Mouse (Mus musculus) G1E (cell line): ENCODE data around the gene Ttll6. TPM values are rescaled to one million over a fixed set of nuclear protein-coding genes. Genes with fewer than 3 reads are reported as not detected.

Source experiments
- ATAC-seq: 2 replicates; pipeline ENCODE4 v1.8.0; 2016; ENCODE audit warnings: mild to moderate bottlenecking; ENCODE audit not compliant: insufficient number of reproducible peaks, poor library complexity, low FRiP score, severe bottlenecking; ENCODE audit errors: extremely low read depth
- DNase-seq: peaks from one replicate; pipeline ENCODE4 v3.0.0; 2012; ENCODE audit warnings: low spot score
- H3K27me3 ChIP-seq: 2 replicates; pipeline ENCODE4 v1.6.1; 2012; ENCODE audit warnings: mild to moderate bottlenecking, low read length, inconsistent platforms; ENCODE audit not compliant: insufficient read depth
- H3K36me3 ChIP-seq: replicated peaks from 2 replicates; pipeline ENCODE3; 2012; ENCODE audit warnings: mild to moderate bottlenecking, inconsistent platforms
- H3K4me1 ChIP-seq: 2 replicates; pipeline ENCODE4 v1.6.1; 2012; ENCODE audit warnings: low read depth, low read length, inconsistent platforms, mixed read lengths; ENCODE audit not compliant: insufficient read depth
- H3K4me3 ChIP-seq: 2 replicates; pipeline ENCODE4 v1.5.1; 2012; ENCODE audit warnings: low read depth, mild to moderate bottlenecking, inconsistent platforms, low read length, moderate library complexity, mixed read lengths
- H3K9me3 ChIP-seq: replicated peaks from 2 replicates; pipeline ENCODE4 v1.6.1; 2012; ENCODE audit warnings: inconsistent platforms
- CTCF ChIP-seq: IDR thresholded peaks from 2 replicates; pipeline ENCODE4 v1.5.1; 2012; ENCODE audit warnings: low read depth, low read length, inconsistent platforms, mixed read lengths
- GATA1 ChIP-seq: IDR thresholded peaks from 2 replicates; pipeline ENCODE4 v1.6.1; 2012; ENCODE audit warnings: borderline replicate concordance, low read length, inconsistent platforms, mixed read lengths
- GATA2 ChIP-seq: IDR thresholded peaks from 2 replicates; pipeline ENCODE4 v1.6.1; 2012; ENCODE audit warnings: low read depth, low read length, inconsistent platforms, borderline replicate concordance
- POLR2AphosphoS5 ChIP-seq: IDR thresholded peaks from 2 replicates; pipeline ENCODE4 v1.6.1; 2012; ENCODE audit warnings: low read depth, low read length, inconsistent platforms; ENCODE audit not compliant: insufficient replicate concordance
- TAL1 ChIP-seq: conservative IDR thresholded peaks from 2 replicates; pipeline ENCODE4 v1.6.1; 2012; ENCODE audit warnings: low read depth, low read length, inconsistent platforms, mixed read lengths
- polyA plus RNA-seq: library from polyadenylated mRNA; stranded (reverse); fragments of >175 nt; gene quantifications from 2 replicates; pipeline ENCODE4 v1.2.3, GENCODE M21; 2012
- total RNA-seq, 2 experiments: library from RNA; stranded (forward) in 1 of 2; stranded (reverse) in 1 of 2; fragments of 200-1000 nt in 1 of 2; fragments of >200 nt in 1 of 2; fragmentation: Nextera tagmentation in 1 of 2; gene quantifications; 2 replicates each; pipeline ENCODE4 v1.2.3; 2014 to 2017

Gene Ttll6
- total and polyA plus RNA-seq, 3 experiments = not detected

DNA sequence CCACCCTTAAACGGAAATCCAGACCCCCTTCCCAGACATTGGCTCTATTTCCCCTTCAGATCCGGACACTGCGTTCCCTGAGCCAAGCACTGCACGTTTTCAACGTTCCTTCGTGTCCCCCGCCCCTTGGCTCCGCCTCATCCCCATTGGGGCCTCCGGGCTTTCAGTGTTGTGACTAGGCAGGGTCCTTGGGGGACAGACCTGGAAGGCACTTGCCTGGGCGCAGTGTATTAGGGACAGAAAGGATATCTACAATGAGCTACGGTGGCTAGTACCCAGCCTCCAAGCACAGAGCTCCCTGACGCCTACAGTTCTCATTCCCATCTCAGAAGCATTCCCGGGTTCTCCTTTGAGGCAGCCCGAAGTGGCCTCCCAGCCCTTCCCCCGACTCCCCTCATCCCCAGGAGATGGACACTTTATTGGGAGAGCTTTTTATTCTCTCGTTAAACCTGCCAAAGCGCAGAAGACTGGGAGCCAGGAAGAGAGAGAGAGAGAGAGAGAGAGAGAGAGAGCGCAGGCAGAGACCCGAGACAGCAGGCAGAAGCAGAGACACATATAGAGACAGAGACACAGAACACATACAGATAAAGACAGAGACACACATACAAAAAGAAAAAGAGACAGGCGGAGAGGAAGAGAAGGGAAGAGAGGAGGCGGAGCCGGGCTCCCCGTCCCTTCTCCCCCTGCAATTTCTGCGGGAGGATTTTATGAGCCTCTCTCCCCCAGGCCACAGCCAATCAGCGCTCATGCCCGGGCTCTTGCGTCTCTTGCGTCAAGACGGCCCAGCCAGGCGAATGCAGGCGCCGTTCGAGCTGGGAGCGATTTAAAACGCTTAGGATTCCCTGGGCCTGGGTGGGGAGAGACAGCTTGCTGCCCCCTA, 60.2 kb downstream of the Ttll6 start, which contains the start of gene Hoxb13:
Gene Hoxb13 (plus strand): TSS at position 796 of the 880 bp plus-strand sequence.
- DNase-seq (peak; percentile 95), ATAC-seq (peak; percentile 74)
- H3K27me3 ChIP-seq = peaks cover 21% of the 10 kb centered on the region

DNA sequence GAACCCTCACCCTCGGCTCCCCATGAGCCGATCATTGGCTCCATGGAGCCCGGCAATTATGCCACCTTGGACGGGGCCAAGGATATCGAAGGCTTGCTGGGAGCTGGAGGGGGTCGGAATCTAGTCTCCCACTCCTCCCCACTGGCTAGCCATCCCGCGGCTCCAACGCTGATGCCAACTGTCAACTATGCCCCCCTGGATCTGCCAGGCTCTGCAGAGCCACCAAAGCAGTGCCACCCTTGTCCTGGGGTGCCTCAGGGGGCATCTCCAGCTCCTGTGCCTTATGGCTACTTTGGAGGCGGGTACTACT, 60.8 kb downstream of the Ttll6 start:
- H3K4me1 ChIP-seq = peaks cover 71% of the 10 kb centered on the region

More for the DNA sequence above, 60.2 kb downstream of the Ttll6 start, which contains the start of gene Hoxb13:
- no peak for TF ChIP-seq GATA2
- no peak for TF ChIP-seq GATA1
- no peak for TF ChIP-seq CTCF
- no peak for TF ChIP-seq POLR2AphosphoS5
- TF ChIP-seq TAL1 = no peak
- H3K4me3 ChIP-seq = peak within 1 kb of the TSS; percentile 76
- H3K36me3 ChIP-seq = peaks cover 28% of the 10 kb centered on the region
- H3K9me3 ChIP-seq = no peaks in the 10 kb centered on the region
- H3K4me1 ChIP-seq = peaks cover 71% of the 10 kb centered on the region

DNA sequence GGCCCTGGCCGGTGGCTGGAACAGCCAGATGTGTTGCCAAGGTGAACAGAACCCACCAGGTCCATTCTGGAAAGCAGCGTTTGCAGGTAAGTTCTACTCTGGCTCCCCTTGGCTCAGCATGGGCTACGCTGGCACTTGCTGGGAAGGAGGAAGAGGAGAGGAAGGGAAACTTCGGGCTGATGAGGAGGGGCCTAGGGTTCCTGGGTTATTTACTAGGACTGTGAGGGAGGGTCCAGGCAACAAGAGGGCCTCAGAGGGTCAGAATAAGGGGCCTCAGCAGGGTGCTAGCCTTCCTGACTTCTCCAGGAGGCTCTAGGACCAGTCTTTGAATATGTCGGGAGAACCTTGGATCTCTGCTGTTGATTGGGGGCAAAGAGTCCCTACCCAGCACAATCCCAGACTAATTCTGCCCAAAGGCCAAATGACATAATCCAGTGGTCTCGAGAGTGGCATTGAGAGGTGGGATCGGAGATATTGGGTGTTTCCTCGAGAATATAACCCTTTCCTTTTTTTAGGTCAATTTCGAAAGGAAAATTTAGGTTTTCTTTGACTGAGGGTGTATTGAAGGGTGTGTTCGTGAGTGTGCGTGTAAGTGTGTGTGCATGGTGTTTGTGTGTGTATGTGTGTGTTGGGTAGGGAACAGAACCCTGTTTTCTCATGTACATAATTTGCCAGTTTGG, 61.5 kb downstream of the Ttll6 start:
- TF ChIP-seq GATA2 (no peak), POLR2AphosphoS5 (no peak), TAL1 (no peak), CTCF (no peak), GATA1 (no peak)
- H3K4me1 ChIP-seq = peaks cover 68% of the 10 kb centered on the region
- peaks cover 10% of the 10 kb centered on the region for H3K27me3 ChIP-seq
- no peaks in the 10 kb centered on the region for H3K9me3 ChIP-seq
- ATAC-seq (no peak), DNase-seq (no peak)
- peak overlapping the region; percentile 76 for H3K4me3 ChIP-seq
- H3K36me3 ChIP-seq = peaks cover 28% of the 10 kb centered on the region

More for the DNA sequence above, 60.8 kb downstream of the Ttll6 start:
- no peak for DNase-seq
- H3K36me3 ChIP-seq = peaks cover 28% of the 10 kb centered on the region
- peaks cover 15% of the 10 kb centered on the region for H3K27me3 ChIP-seq
- no peak for TF ChIP-seq POLR2AphosphoS5
- TF ChIP-seq GATA2 = no peak
- no peak for TF ChIP-seq TAL1
- TF ChIP-seq GATA1 = no peak
- TF ChIP-seq CTCF = no peak
- H3K9me3 ChIP-seq = no peaks in the 10 kb centered on the region
- H3K4me3 ChIP-seq = peak overlapping the region; percentile 76
- ATAC-seq = no peak

DNA sequence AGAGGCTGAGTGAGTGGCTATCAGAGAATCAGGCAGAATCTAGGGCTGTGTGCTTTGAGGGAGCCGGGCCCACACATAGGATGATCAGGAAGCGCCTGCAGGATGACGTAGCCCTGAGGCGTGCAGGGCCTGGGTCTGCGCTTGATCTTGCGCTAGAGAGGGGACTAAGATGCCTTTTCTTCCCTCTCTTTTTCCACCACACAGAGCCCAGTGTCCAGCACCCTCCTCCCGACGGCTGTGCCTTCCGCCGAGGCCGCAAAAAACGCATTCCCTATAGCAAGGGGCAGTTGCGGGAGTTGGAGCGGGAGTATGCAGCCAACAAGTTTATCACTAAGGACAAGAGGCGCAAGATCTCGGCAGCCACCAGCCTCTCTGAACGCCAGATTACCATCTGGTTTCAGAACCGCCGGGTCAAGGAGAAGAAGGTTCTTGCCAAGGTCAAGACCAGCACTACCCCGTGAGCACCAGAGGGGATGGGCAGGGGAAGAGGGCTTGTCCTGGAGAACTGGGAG, 62.2 kb downstream of the Ttll6 start:
- ATAC-seq = no peak
- peak overlapping the region; percentile 76 for H3K4me3 ChIP-seq
- peaks cover 3% of the 10 kb centered on the region; the same call in 1 of the 2 replicates for H3K27me3 ChIP-seq

DNA sequence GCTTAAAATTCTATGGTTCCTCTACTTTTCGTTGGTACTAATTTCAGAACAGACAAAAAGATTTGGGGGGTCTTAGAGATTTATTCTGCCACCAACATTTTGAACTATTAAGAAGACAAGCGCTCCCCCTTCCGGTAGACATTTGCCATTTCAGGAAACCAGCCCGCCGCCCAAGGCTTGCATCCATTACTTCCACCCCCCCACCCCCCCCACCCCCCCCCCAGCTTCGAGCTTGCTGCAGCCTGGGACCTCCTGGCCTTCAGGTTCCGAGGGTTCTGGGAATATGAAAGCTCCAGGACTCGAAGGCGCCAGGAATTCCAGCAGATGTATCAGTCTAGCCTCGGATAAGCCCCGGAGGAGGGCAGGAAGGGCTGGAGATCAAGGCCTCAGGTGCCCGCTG, 65.1 kb downstream of the Ttll6 start:
- Histone ChIP-seq H3K9me3 (no peaks in the 10 kb centered on the region), H3K36me3 (peaks cover 28% of the 10 kb centered on the region), H3K27me3 (no peaks in the 10 kb centered on the region), H3K4me3 (peak overlapping the region; percentile 71), H3K4me1 (peaks cover 75% of the 10 kb centered on the region)
- peak; percentile 55 for DNase-seq
- no peak for ATAC-seq
- no peak for TF ChIP-seq CTCF
- no peak for TF ChIP-seq GATA2
- TF ChIP-seq POLR2AphosphoS5 = no peak
- no peak for TF ChIP-seq GATA1
- TF ChIP-seq TAL1 = no peak

More for the DNA sequence above, 62.2 kb downstream of the Ttll6 start:
- Histone ChIP-seq H3K4me1 (peaks cover 71% of the 10 kb centered on the region), H3K9me3 (no peaks in the 10 kb centered on the region), H3K36me3 (peaks cover 28% of the 10 kb centered on the region)
- DNase-seq = peak; percentile 47
- TF ChIP-seq CTCF (no peak), TAL1 (no peak), POLR2AphosphoS5 (no peak), GATA1 (no peak), GATA2 (no peak)
